In the genomic region with DNA sequence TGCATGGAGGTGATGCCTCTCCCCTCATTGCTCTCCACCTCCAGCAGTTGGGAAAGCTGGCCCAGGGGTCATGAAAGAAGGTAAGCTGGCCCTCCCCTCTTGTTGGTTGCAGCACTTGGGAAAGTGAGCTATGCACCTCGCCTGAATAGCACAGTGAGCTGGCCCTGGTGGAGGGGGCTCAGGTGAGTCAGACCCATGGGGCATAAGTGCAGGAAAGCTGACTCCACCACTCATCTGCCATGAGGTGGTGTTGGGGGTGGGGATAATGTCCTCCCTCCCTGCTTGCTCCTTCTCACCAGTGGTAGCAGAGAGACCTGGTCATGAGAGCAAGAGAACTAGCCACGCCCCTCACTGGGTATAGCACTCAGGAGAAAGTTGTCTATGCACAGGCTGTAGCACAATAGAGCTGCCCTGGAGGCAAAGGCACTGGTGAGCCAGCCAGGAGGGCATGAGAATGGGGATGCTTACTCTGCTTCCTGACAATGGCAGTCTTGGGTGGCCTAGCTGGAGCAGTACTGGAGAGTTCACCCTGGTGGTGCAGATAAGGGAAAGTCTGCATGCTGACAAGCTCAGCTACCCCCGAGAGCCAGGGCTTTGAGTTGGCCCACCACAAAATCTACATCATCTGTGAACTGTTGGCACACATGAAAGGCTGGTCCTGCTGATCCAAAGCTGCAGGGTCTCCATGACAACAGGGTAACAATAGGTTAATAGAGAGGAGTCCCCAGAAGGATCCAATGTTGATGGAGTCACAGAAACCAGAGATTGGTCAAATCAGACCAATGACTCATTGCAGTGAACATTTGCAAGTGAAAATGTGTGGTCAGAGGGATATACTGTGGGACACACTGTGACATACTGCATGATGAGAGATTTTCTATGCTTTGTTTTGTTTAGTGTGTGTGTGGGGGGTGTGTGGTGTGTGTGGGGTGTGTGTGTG, we compare ENCODE assay signal across 16 mouse cellular contexts. TPM values are rescaled to one million over a fixed set of nuclear protein-coding genes. Genes with fewer than 3 reads are reported as not detected.
DNase-seq lines count a peak whose midpoint lies in the region; ATAC-seq lines count a peak whose summit lies in the region.
"Had no signal": no experiment of that assay in that cellular context is flagged by ENCODE, and none has a peak within 500 bp of the region (broad histone marks: within the 10 kb centered on the region; RNA-seq: fewer than 3 reads in every experiment).

No protein-coding gene starts in this region.

- no peak overlapping the region for H3K9ac ChIP-seq in forebrain, embryonic 12.5 days
- H3K9ac ChIP-seq: embryonic facial prominence, embryonic 13.5 days; heart, embryonic 13.5 days had no signal

- no peak for DNase-seq in forebrain, embryonic 10.5 days (ENCODE audit: extremely low spot score, low spot score)
- peak; percentile 18 for DNase-seq in retina, postnatal 1 day
- no peak for DNase-seq in retina, embryonic 14.5 days (ENCODE audit: low spot score)
- DNase-seq in heart, adult 8-10 months (ENCODE audit: low spot score) = no peak
- no peak for DNase-seq in B cell, adult 2 months
- DNase-seq: cerebellum, postnatal 14 days; lung, adult 2 months; thymus, adult 18-20 months had no signal

- WGBS in forebrain, embryonic 12.5 days = 66% methylated on average over 3 of the region's 3 CpGs
- WGBS in forebrain, embryonic 10.5 days = 67% methylated on average over 3 of the region's 3 CpGs

- H3K27me3 ChIP-seq in forebrain, embryonic 12.5 days = no peaks in the 10 kb centered on the region
- no peaks in the 10 kb centered on the region for H3K27me3 ChIP-seq in forebrain, embryonic 10.5 days (ENCODE audit: poor library complexity, severe bottlenecking)
- H3K27me3 ChIP-seq: embryonic facial prominence, embryonic 13.5 days had no signal

- no peak overlapping the region for H3K4me3 ChIP-seq in forebrain, embryonic 12.5 days (replicated peaks)
- no peak overlapping the region for H3K4me3 ChIP-seq in forebrain, embryonic 10.5 days
- H3K4me3 ChIP-seq: embryonic facial prominence, embryonic 13.5 days; heart, embryonic 13.5 days; layer of hippocampus, adult 2 months had no signal

- ATAC-seq in forebrain, embryonic 12.5 days (ENCODE audit: low FRiP score) = peak; percentile 49; the same call in 1 of the 2 replicates
- peak; percentile 46 for ATAC-seq in megakaryocyte-erythroid progenitor cell, adult 5-6 weeks (replicated peaks; ENCODE audit: low FRiP score, low TSS enrichment, poor library complexity, severe bottlenecking)
- no peak for ATAC-seq in erythroblast, adult 5-6 weeks (replicated peaks; ENCODE audit: low FRiP score, poor library complexity, severe bottlenecking)
- ATAC-seq: inflammation-experienced regulatory T-cells, adult 6 months had no signal

- no peak overlapping the region for H3K27ac ChIP-seq in forebrain, embryonic 12.5 days
- no peak overlapping the region; the same call in 1 of the 2 replicates for H3K27ac ChIP-seq in forebrain, embryonic 10.5 days
- H3K27ac ChIP-seq: embryonic facial prominence, embryonic 13.5 days; heart, embryonic 13.5 days; layer of hippocampus, adult 2 months had no signal

- no peaks in the 10 kb centered on the region for H3K36me3 ChIP-seq in forebrain, embryonic 12.5 days (replicated peaks)
- no peaks in the 10 kb centered on the region for H3K36me3 ChIP-seq in forebrain, embryonic 10.5 days (replicated peaks)
- H3K36me3 ChIP-seq: embryonic facial prominence, embryonic 13.5 days; heart, embryonic 13.5 days had no signal

- H3K4me1 ChIP-seq in forebrain, embryonic 12.5 days = peaks cover 10% of the 10 kb centered on the region
- peaks cover 11% of the 10 kb centered on the region for H3K4me1 ChIP-seq in forebrain, embryonic 10.5 days
- H3K4me1 ChIP-seq: embryonic facial prominence, embryonic 13.5 days; heart, embryonic 13.5 days had no signal

- 0 out of 2 replicates have a peak, but pooled peaks cover 4% of the 10 kb centered on the region for H3K9me3 ChIP-seq in forebrain, embryonic 12.5 days
- no peaks in the 10 kb centered on the region for H3K9me3 ChIP-seq in forebrain, embryonic 10.5 days

- H3K4me2 ChIP-seq in forebrain, embryonic 12.5 days = no peak overlapping the region
- H3K4me2 ChIP-seq: embryonic facial prominence, embryonic 13.5 days; heart, embryonic 13.5 days had no signal

RNA-seq across cellular contexts. Expression of a gene that starts 10.9 kb away (rescaled TPM):
- polyA plus RNA-seq in forebrain, embryonic 12.5 days (2016; fragmentation: Nextera tagmentation; extraction: Ambion mirVana) = not detected in 2 replicates
- polyA plus RNA-seq in forebrain, embryonic 10.5 days (2016; fragmentation: Nextera tagmentation; extraction: Ambion mirVana) = not detected in 2 replicates
- total RNA-seq in megakaryocyte-erythroid progenitor cell, adult 5-6 weeks (2014; fragmentation: Nextera tagmentation) = not detected in 2 replicates
- total RNA-seq in megakaryocyte-erythroid progenitor cell, adult 5-6 weeks (2017) = not detected in 2 replicates
- total RNA-seq in erythroblast, adult 5-6 weeks (2015; ENCODE audit: low replicate concordance) = not detected in 2 replicates
- total RNA-seq in erythroblast, adult 5-6 weeks (2017; ENCODE audit: low replicate concordance) = not detected in 2 replicates
- under 1 TPM; 0.14 to 0.38 (median 0.22) TPM for total RNA-seq in heart, adult 8-10 months (2022)
- total RNA-seq: layer of hippocampus, adult 2 months had no signal
- polyA plus RNA-seq: C2C12; embryonic facial prominence, embryonic 13.5 days; heart, embryonic 13.5 days had no signal

RNA-seq across cellular contexts. Expression of a gene that starts 36.7 kb away (rescaled TPM):
- polyA plus RNA-seq in forebrain, embryonic 12.5 days (2016; fragmentation: Nextera tagmentation; extraction: Ambion mirVana) = not detected in 2 replicates
- polyA plus RNA-seq in forebrain, embryonic 10.5 days (2016; fragmentation: Nextera tagmentation; extraction: Ambion mirVana) = not detected in 2 replicates
- not detected in 2 replicates for total RNA-seq in megakaryocyte-erythroid progenitor cell, adult 5-6 weeks (2014; fragmentation: Nextera tagmentation)
- total RNA-seq in megakaryocyte-erythroid progenitor cell, adult 5-6 weeks (2017) = not detected in 2 replicates
- total RNA-seq in erythroblast, adult 5-6 weeks (2015; ENCODE audit: low replicate concordance) = not detected in 2 replicates
- not detected in 2 replicates for total RNA-seq in erythroblast, adult 5-6 weeks (2017; ENCODE audit: low replicate concordance)
- under 1 TPM in 1 of 4 experiments, not detected in 3; 0.23 TPM for total RNA-seq in heart, adult 8-10 months (2022)
- total RNA-seq: layer of hippocampus, adult 2 months had no signal
- polyA plus RNA-seq: C2C12; embryonic facial prominence, embryonic 13.5 days; heart, embryonic 13.5 days had no signal

RNA-seq across cellular contexts. Expression of a gene that starts 58.0 kb away (rescaled TPM):
- 0.33 and 0.45 TPM in 2 replicates for polyA plus RNA-seq in forebrain, embryonic 12.5 days (2016; fragmentation: Nextera tagmentation; extraction: Ambion mirVana)
- polyA plus RNA-seq in forebrain, embryonic 10.5 days (2016; fragmentation: Nextera tagmentation; extraction: Ambion mirVana) = 0.42 and 0.64 TPM in 2 replicates
- total RNA-seq in megakaryocyte-erythroid progenitor cell, adult 5-6 weeks (2014; fragmentation: Nextera tagmentation) = 0.66 and 1.5 TPM in 2 replicates
- total RNA-seq in megakaryocyte-erythroid progenitor cell, adult 5-6 weeks (2017) = 0.50 and 0.94 TPM in 2 replicates
- total RNA-seq in erythroblast, adult 5-6 weeks (2015; ENCODE audit: low replicate concordance) = 2.7 and 5.4 TPM in 2 replicates
- total RNA-seq in erythroblast, adult 5-6 weeks (2017; ENCODE audit: low replicate concordance) = 1.4 and 2.5 TPM in 2 replicates
- total RNA-seq in heart, adult 8-10 months (2022) = under 1 TPM; 0.30 to 0.69 (median 0.36) TPM
